Mouse (Mus musculus) embryonic facial prominence, embryonic 11.5 days (tissue): ENCODE data around the gene Serpina16. TPM values are rescaled to one million over a fixed set of nuclear protein-coding genes. Genes with fewer than 3 reads are reported as not detected.
"Not testable (repeated sequence)": the region's sequence is repeated elsewhere in the genome, so short reads cannot be mapped to it uniquely, and the experiment has no call there.

Experiments
- ATAC-seq: fragments of 200-750 bp; cut with Nextera tagmentation; replicated peaks from 2 replicates; pipeline ENCODE4 v1.8.0; 2017; ENCODE audit warnings: low read depth; ENCODE audit not compliant: insufficient number of reproducible peaks, low FRiP score, low TSS enrichment
- DNase-seq: peaks from one replicate; pipeline ENCODE4 v3.0.0-alpha.2; 2015; ENCODE audit warnings: low spot score
- H3K27ac ChIP-seq: fragments of 300-500 bp; sonication (generic); replicated peaks from 2 replicates; pipeline ENCODE4 v1.5.1; 2014; ENCODE audit warnings: mild to moderate bottlenecking, low read depth, low read length, control low read depth
- H3K27me3 ChIP-seq: fragments of 300-500 bp; sonication (generic); 2 replicates; pipeline ENCODE4 v1.6.1; 2014; ENCODE audit warnings: mild to moderate bottlenecking, low read length, moderate library complexity, mixed read lengths; ENCODE audit not compliant: control insufficient read depth, insufficient read depth
- H3K36me3 ChIP-seq: fragments of 300-500 bp; sonication (generic); replicated peaks from 2 replicates; pipeline ENCODE4 v1.6.1; 2014; ENCODE audit warnings: low read depth, mild to moderate bottlenecking, low read length, moderate library complexity, mixed read lengths; ENCODE audit not compliant: control insufficient read depth, insufficient read depth
- H3K4me1 ChIP-seq: fragments of 300-500 bp; sonication (generic); 2 replicates; pipeline ENCODE4 v1.6.1; 2014; ENCODE audit warnings: low read length, mixed read lengths; ENCODE audit not compliant: control insufficient read depth, insufficient read depth
- H3K4me2 ChIP-seq: fragments of 300-500 bp; sonication (generic); 2 replicates; pipeline ENCODE4 v1.6.1; 2014; ENCODE audit warnings: low read depth, mild to moderate bottlenecking, control low read depth, low read length, moderate library complexity
- H3K4me3 ChIP-seq: fragments of 300-500 bp; sonication (generic); 2 replicates; pipeline ENCODE4 v1.5.1; 2014; ENCODE audit warnings: low read depth, low read length, control low read depth
- H3K9ac ChIP-seq: fragments of 300-500 bp; sonication (generic); replicated peaks from 2 replicates; pipeline ENCODE4 v1.6.1; 2014; ENCODE audit warnings: mild to moderate bottlenecking, control low read depth, low read length
- H3K9me3 ChIP-seq: fragments of 300-500 bp; sonication (generic); replicated peaks from 2 replicates; pipeline ENCODE4 v1.6.1; 2016; ENCODE audit warnings: mild to moderate bottlenecking, low read length, inconsistent platforms, mixed read lengths; ENCODE audit not compliant: control insufficient read depth
- WGBS: fragments of 180-500 bp; shearing (Covaris S2); extraction: QIAGEN DNeasy Blood & Tissue Kit; methylation state at CpG from one replicate; pipeline ENCODE4 v1.1.7; 2014; 5-methylcytosine and 5-hydroxymethylcytosine counted together
- polyA plus RNA-seq: library from polyadenylated mRNA; unstranded; fragments of >200 nt; fragmentation: Nextera tagmentation; extraction: Ambion mirVana; gene quantifications from 2 replicates; pipeline ENCODE4 v1.2.1, GENCODE M21; 2014

Serpina16 gene
- polyA plus RNA-seq, 1 experiment from 2014 or later: not detected

DNA sequence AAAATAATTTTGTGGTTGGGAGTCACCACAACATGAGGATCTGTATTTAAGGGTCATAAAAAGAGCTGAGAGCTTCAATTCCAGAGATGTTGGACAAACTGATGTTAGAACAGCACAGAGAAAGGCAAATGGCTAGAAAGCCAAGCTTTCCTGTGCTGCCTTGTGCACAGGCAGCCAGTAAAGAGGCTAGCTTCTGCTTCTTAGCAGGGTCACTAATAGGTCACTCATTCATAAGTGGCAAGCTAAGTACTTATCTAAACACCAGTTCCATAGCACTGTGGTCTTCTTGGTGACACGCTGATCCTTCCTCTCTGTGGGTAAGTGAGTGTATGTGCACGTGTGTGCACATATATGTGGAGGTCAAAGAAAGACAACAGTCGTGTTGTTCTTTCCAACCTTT is 4.5 kb downstream of the Serpina16 start:
- DNase-seq (no peak), ATAC-seq (no peak)
- no peaks in the 10 kb centered on the region for H3K9me3 ChIP-seq
- H3K9ac ChIP-seq: no peak overlapping the region
- H3K4me2 ChIP-seq: no peak overlapping the region
- 74% methylated on average over 3 of the region's 3 CpGs for WGBS
- H3K27ac ChIP-seq: no peak overlapping the region
- no peaks in the 10 kb centered on the region for H3K4me1 ChIP-seq
- no peaks in the 10 kb centered on the region for H3K36me3 ChIP-seq
- no peaks in the 10 kb centered on the region for H3K27me3 ChIP-seq
- H3K4me3 ChIP-seq: no peak overlapping the region

DNA sequence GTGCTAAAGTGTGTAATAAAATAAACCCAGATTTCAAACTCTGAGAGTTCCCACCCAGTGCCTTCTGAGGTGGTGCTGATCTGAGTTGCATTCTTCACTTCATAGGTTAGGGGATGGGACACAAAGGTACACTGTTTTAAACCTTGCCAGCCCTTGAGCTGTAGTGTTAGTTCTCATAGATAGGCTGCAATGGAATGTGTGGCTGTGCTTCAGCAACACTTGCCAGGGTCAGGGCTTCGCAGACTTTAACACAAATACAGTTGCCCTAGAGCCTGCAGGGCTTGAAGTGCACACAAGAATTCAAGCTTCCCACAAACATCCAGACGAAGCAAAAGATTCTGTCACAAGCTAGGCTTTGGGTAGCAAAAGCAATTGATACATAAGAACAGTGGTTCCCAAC is 5.0 kb downstream of the Serpina16 start:
- Histone ChIP-seq H3K4me2 (no peak overlapping the region), H3K27me3 (no peaks in the 10 kb centered on the region), H3K9ac (no peak overlapping the region), H3K4me3 (no peak overlapping the region), H3K4me1 (no peaks in the 10 kb centered on the region), H3K36me3 (no peaks in the 10 kb centered on the region), H3K9me3 (no peaks in the 10 kb centered on the region), H3K27ac (no peak overlapping the region)
- ATAC-seq (no peak), DNase-seq (no peak)
- 71% methylated on average over 2 of the region's 2 CpGs for WGBS

DNA sequence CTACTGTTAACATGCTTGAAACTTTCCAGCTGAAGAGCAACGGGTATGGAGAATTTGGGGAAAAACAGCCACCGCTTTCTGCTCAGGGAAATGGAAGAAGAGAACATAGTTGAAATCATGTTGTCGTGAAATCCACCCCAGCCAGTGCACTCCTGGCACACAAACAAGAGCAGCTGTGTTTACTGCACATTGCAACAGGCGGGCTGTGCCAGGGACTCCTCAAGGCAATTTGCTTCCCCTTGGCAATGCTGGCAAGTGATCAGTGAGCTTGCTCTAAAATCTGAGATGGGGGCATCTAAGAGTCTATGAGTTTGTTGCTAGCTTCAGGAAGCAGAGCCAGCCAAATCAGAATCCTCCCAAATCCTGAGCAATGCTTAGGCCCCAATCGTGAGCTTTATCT is 5.6 kb downstream of the Serpina16 start:
- Histone ChIP-seq H3K4me1 (no peaks in the 10 kb centered on the region), H3K27ac (no peak overlapping the region), H3K4me2 (no peak overlapping the region), H3K9ac (no peak overlapping the region), H3K36me3 (no peaks in the 10 kb centered on the region), H3K4me3 (no peak overlapping the region), H3K9me3 (no peaks in the 10 kb centered on the region), H3K27me3 (no peaks in the 10 kb centered on the region)
- WGBS: 91% methylated on average over 5 of the region's 5 CpGs
- no peak for ATAC-seq
- no peak for DNase-seq

DNA sequence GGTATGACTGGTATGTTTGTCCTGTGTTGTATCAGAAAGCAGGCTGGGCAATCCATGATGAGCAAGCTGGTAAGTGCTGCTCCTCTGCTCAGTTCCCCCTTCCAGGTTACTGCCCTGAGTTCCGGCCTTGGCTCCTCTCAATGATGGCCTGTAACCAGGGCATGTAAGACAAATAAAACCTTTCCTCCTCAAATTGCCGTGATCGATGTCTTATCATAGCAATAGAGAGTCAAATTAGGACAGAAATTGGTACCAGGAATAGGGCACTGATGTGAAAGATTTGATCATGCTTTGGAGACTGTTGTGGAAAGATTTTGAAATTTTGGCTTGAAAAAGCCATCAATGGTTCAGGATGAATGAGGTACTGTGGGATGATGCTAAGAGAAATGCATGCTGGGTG is 10.7 kb downstream of the Serpina16 start:
- DNase-seq: no peak
- Histone ChIP-seq H3K36me3 (no peaks in the 10 kb centered on the region), H3K4me3 (no peak overlapping the region), H3K9ac (no peak overlapping the region), H3K4me1 (no peaks in the 10 kb centered on the region), H3K9me3 (no peaks in the 10 kb centered on the region), H3K4me2 (no peak overlapping the region), H3K27ac (no peak overlapping the region), H3K27me3 (no peaks in the 10 kb centered on the region)
- no peak for ATAC-seq
- WGBS: 93% methylated on average over 3 of the region's 3 CpGs

DNA sequence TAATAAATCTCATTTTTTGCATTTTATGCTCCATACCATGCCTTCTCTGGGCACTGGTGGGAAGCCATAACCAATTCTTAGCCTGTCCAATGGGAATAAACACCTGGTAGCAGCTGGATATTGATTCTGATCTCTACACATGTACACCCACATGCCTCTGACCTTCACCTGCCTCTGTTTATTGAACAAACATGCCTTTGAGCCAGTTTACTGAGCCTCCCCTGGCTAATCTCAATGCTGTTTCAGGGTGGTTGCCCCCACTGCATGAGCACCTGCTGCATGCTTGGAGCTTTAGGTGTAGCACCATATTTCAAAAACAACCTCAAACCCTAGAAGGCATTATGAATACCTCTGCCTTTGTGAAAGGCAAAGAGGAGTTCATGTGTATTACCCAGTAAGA is 13.9 kb downstream of the Serpina16 start:
- H3K27ac ChIP-seq, H3K4me1 ChIP-seq, ATAC-seq, H3K4me2 ChIP-seq, H3K9ac ChIP-seq, H3K27me3 ChIP-seq, H3K9me3 ChIP-seq, H3K4me3 ChIP-seq, DNase-seq, H3K36me3 ChIP-seq: not testable (repeated sequence)

- ATAC-seq: no peak
- Histone ChIP-seq H3K27ac (no peak overlapping the region), H3K27me3 (no peaks in the 10 kb centered on the region), H3K9ac (no peak overlapping the region), H3K4me1 (no peaks in the 10 kb centered on the region), H3K36me3 (no peaks in the 10 kb centered on the region), H3K4me3 (no peak overlapping the region), H3K4me2 (no peak overlapping the region), H3K9me3 (no peaks in the 10 kb centered on the region)
- 88% methylated on average over 5 of the region's 5 CpGs for WGBS
- DNase-seq: no peak
Measured at GRCm38 (mm10) chr12:103660076-103660475, 15.9 kb downstream of the Serpina16 start.

GRCm38 (mm10) chr12:103659171-103659570 is 16.8 kb downstream of the Serpina16 start:
- Histone ChIP-seq H3K9me3 (no peaks in the 10 kb centered on the region), H3K4me2 (no peak overlapping the region), H3K4me1 (no peaks in the 10 kb centered on the region), H3K4me3 (no peak overlapping the region), H3K27me3 (no peaks in the 10 kb centered on the region), H3K36me3 (no peaks in the 10 kb centered on the region), H3K27ac (no peak overlapping the region), H3K9ac (no peak overlapping the region)
- no peak for ATAC-seq
- 75% methylated on average over 2 of the region's 2 CpGs for WGBS
- DNase-seq: no peak

DNA sequence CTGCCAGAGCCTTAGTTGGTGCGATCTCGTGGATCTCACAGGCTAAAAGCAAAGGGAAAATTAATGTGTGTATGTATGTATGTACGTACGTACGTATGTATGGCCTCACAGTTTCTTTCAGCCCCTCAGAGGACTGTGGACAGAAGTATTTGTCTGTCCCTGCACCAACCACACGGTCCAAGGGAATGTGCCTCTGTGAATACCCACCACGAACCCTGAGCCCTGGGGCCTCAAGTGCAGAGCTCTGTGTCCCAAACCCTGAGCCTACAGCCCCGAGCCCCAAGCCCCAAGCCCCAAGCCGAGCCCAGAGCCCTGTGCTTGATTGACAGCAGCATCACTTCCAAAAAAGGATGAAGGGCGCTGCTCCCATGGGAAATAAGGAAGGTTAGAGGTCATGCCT is 17.9 kb downstream of the Serpina16 start:
- Histone ChIP-seq H3K9ac (no peak overlapping the region), H3K4me1 (no peaks in the 10 kb centered on the region), H3K27me3 (no peaks in the 10 kb centered on the region), H3K27ac (no peak overlapping the region), H3K36me3 (no peaks in the 10 kb centered on the region), H3K9me3 (no peaks in the 10 kb centered on the region), H3K4me2 (no peak overlapping the region), H3K4me3 (no peak overlapping the region)
- 73% methylated on average over 10 of the region's 10 CpGs for WGBS
- ATAC-seq: no peak
- DNase-seq: no peak
